Comparison of ENCODE assay signal across 8 mouse cellular contexts in genomic region chr11:73031536-73031935, GRCm38 (mm10). TPM values are rescaled to one million over a fixed set of nuclear protein-coding genes. Genes with fewer than 3 reads are reported as not detected.
A peak's percentile ranks its signal among the peaks of the same experiment; 100 is the strongest.
DNase-seq lines count a peak whose midpoint lies in the region; ATAC-seq lines count a peak whose summit lies in the region.

No protein-coding gene starts in this region.

- peak; percentile 21 for DNase-seq in cerebellum, adult 11-12 months
- DNase-seq in liver: no peak
- DNase-seq in limb, embryonic 11.5 days (ENCODE audit: low spot score): no peak
- DNase-seq in retina, postnatal 1 day: peak; percentile 91
- no peak for DNase-seq in c-Kit-positive CD71-positive TER-119-positive erythroid progenitor cells, embryonic 14.5 days (ENCODE audit: low spot score)
- DNase-seq in thymus, postnatal 10 days (ENCODE audit: low spot score in 2 of 2): no peak

- H3K4me3 ChIP-seq in liver, embryonic 12.5 days: no peak overlapping the region
- H3K4me3 ChIP-seq in limb, embryonic 11.5 days (ENCODE audit: low read depth, low read length): no peak overlapping the region

- no peak overlapping the region for H3K27ac ChIP-seq in liver, embryonic 12.5 days
- no peak overlapping the region for H3K27ac ChIP-seq in limb, embryonic 11.5 days (replicated peaks; ENCODE audit: low read depth, low read length)

- no peaks in the 10 kb centered on the region for H3K36me3 ChIP-seq in liver, embryonic 12.5 days
- no peaks in the 10 kb centered on the region for H3K36me3 ChIP-seq in limb, embryonic 11.5 days (ENCODE audit: control insufficient read depth, insufficient read depth, low read length)

- no peak for ATAC-seq in cerebellum, adult (ENCODE audit: insufficient number of reproducible peaks, low FRiP score, low TSS enrichment)
- ATAC-seq in liver, embryonic 12.5 days: no peak
- no peak for ATAC-seq in limb, embryonic 11.5 days (ENCODE audit: insufficient number of reproducible peaks, low FRiP score, low TSS enrichment, low read depth)

- H3K4me2 ChIP-seq in liver, embryonic 12.5 days: peak overlapping the region; percentile 67
- H3K4me2 ChIP-seq in limb, embryonic 11.5 days (ENCODE audit: low read depth, severe bottlenecking): no peak overlapping the region; the same call in 1 of the 2 replicates

- no peak overlapping the region for H3K9ac ChIP-seq in liver, embryonic 12.5 days
- 0 out of 2 replicates have a peak overlapping the region, but pooled peaks have one; percentile 22 for H3K9ac ChIP-seq in limb, embryonic 11.5 days (ENCODE audit: low read length)

- H3K4me1 ChIP-seq in liver, embryonic 12.5 days: peaks cover 8% of the 10 kb centered on the region; the same call in 1 of the 2 replicates
- H3K4me1 ChIP-seq in limb, embryonic 11.5 days (ENCODE audit: control insufficient read depth, insufficient read depth, low read length): no peaks in the 10 kb centered on the region; the same call in 1 of the 2 replicates

- WGBS in liver, embryonic 12.5 days (ENCODE audit: insufficient replicate concordance): 72% methylated on average over 5 of the region's 5 CpGs
- 61% methylated on average over 5 of the region's 5 CpGs for WGBS in limb, embryonic 11.5 days

- no peaks in the 10 kb centered on the region for H3K9me3 ChIP-seq in liver, embryonic 12.5 days (replicated peaks)
- H3K9me3 ChIP-seq in limb, embryonic 11.5 days (ENCODE audit: control insufficient read depth, low read length): no peaks in the 10 kb centered on the region

- no peaks in the 10 kb centered on the region for H3K27me3 ChIP-seq in liver, embryonic 12.5 days (replicated peaks)
- no peaks in the 10 kb centered on the region for H3K27me3 ChIP-seq in limb, embryonic 11.5 days (ENCODE audit: control insufficient read depth, insufficient read depth, low read length)

RNA-seq across cellular contexts. Expression of gene Camkk1, which starts 12.7 kb away (rescaled TPM):
- polyA plus RNA-seq in liver, embryonic 12.5 days (2016; fragmentation: Nextera tagmentation; extraction: Ambion mirVana): 1.8 and 1.9 TPM in 2 replicates
- 2.7 and 3.0 TPM in 2 replicates for polyA plus RNA-seq in limb, embryonic 11.5 days (2014; fragmentation: Nextera tagmentation; extraction: Ambion mirVana)

RNA-seq across cellular contexts. Expression of gene Ncbp3, which starts 16.0 kb away (rescaled TPM):
- 7.5 and 7.9 TPM in 2 replicates for polyA plus RNA-seq in liver, embryonic 12.5 days (2016; fragmentation: Nextera tagmentation; extraction: Ambion mirVana)
- 13.8 and 14.4 TPM in 2 replicates for polyA plus RNA-seq in limb, embryonic 11.5 days (2014; fragmentation: Nextera tagmentation; extraction: Ambion mirVana)

RNA-seq across cellular contexts. Expression of gene P2rx1, which starts 32.6 kb away (rescaled TPM):
- polyA plus RNA-seq in liver, embryonic 12.5 days (2016; fragmentation: Nextera tagmentation; extraction: Ambion mirVana): 12.7 and 15.0 TPM in 2 replicates
- 1.3 and 2.0 TPM in 2 replicates for polyA plus RNA-seq in limb, embryonic 11.5 days (2014; fragmentation: Nextera tagmentation; extraction: Ambion mirVana)

RNA-seq across cellular contexts. Expression of gene Itgae, which starts 58.8 kb away (rescaled TPM):
- polyA plus RNA-seq in liver, embryonic 12.5 days (2016; fragmentation: Nextera tagmentation; extraction: Ambion mirVana): 0.14 and 0.19 TPM in 2 replicates
- polyA plus RNA-seq in limb, embryonic 11.5 days (2014; fragmentation: Nextera tagmentation; extraction: Ambion mirVana): 0.51 and 0.54 TPM in 2 replicates

Comparison
In these comparisons a context has a peak if more than half of its experiments do, and no peak if none do; other contexts are left out.
1. DNase-seq: peak in cerebellum, adult 11-12 months (single experiment) and retina, postnatal 1 day (single experiment); none in liver (single experiment), limb, embryonic 11.5 days (single experiment), c-Kit-positive CD71-positive TER-119-positive erythroid progenitor cells, embryonic 14.5 days (single experiment) and thymus, postnatal 10 days (0 of 2).